Mouse (Mus musculus): ENCODE measurements around the gene Gm16181. TPM values are rescaled to one million over a fixed set of nuclear protein-coding genes. Genes with fewer than 3 reads are reported as not detected.

The Gm16181 gene
- polyA plus RNA-seq, 1 experiment from 2014 or later, result 0.62 TPM

Small RNA genes lying within 50 kb of the gene (microRNA-seq; reads per million reads assigned to microRNA genes)
- gene Mir6973a, result not detected
- not detected for gene Mir6974
- 5.2 reads per million, percentile 13 among the genes with 10 or more reads in this experiment for gene Mir6975
- not detected for gene Mir8094

Other genes starting within 250 kb of the Gm16181 start
- gene Hspa1a, start 248.7 kb upstream of the Gm16181 start, polyA plus RNA-seq (2016; fragmentation: Nextera tagmentation; extraction: Ambion mirVana), result 2.2 and 3.1 TPM in 2 replicates
- 1.3 TPM in 2 replicates for gene Hspa1l, start 248.1 kb upstream of the Gm16181 start, polyA plus RNA-seq (2016; fragmentation: Nextera tagmentation; extraction: Ambion mirVana)
- gene Lsm2, start 239.0 kb upstream of the Gm16181 start, polyA plus RNA-seq (2016; fragmentation: Nextera tagmentation; extraction: Ambion mirVana), result 128 and 158 TPM in 2 replicates
- gene Vars, start 219.8 kb upstream of the Gm16181 start, polyA plus RNA-seq (2016; fragmentation: Nextera tagmentation; extraction: Ambion mirVana), result 109 and 110 TPM in 2 replicates
- 0.12 and 0.20 TPM in 2 replicates for gene Vwa7, start 204.3 kb upstream of the Gm16181 start, polyA plus RNA-seq (2016; fragmentation: Nextera tagmentation; extraction: Ambion mirVana)
- gene Sapcd1, start 192.8 kb upstream of the Gm16181 start, polyA plus RNA-seq (2016; fragmentation: Nextera tagmentation; extraction: Ambion mirVana), result 2.4 and 3.6 TPM in 2 replicates
- gene Msh5, start 174.1 kb upstream of the Gm16181 start, polyA plus RNA-seq (2016; fragmentation: Nextera tagmentation; extraction: Ambion mirVana), result 3.0 and 3.1 TPM in 2 replicates
- 157 and 159 TPM in 2 replicates for gene Clic1, start 170.9 kb upstream of the Gm16181 start, polyA plus RNA-seq (2016; fragmentation: Nextera tagmentation; extraction: Ambion mirVana)
- gene Ddah2, start 161.8 kb upstream of the Gm16181 start, polyA plus RNA-seq (2016; fragmentation: Nextera tagmentation; extraction: Ambion mirVana), result 512 and 517 TPM in 2 replicates
- not detected in 2 replicates for gene Ly6g6c, start 155.4 kb upstream of the Gm16181 start, polyA plus RNA-seq (2016; fragmentation: Nextera tagmentation; extraction: Ambion mirVana)
- gene Mpig6b, start 154.7 kb upstream of the Gm16181 start, polyA plus RNA-seq (2016; fragmentation: Nextera tagmentation; extraction: Ambion mirVana), result 0.46 and 0.52 TPM in 2 replicates
- gene Ly6g6e, start 143.9 kb upstream of the Gm16181 start, polyA plus RNA-seq (2016; fragmentation: Nextera tagmentation; extraction: Ambion mirVana), result not detected in 2 replicates
- 2.1 and 2.3 TPM in 2 replicates for gene Ly6g6d, start 142.8 kb upstream of the Gm16181 start, polyA plus RNA-seq (2016; fragmentation: Nextera tagmentation; extraction: Ambion mirVana)
- 0.47 and 0.62 TPM in 2 replicates for gene Ly6g6f, start 135.2 kb upstream of the Gm16181 start, polyA plus RNA-seq (2016; fragmentation: Nextera tagmentation; extraction: Ambion mirVana)
- gene Abhd16a, start 131.6 kb upstream of the Gm16181 start, polyA plus RNA-seq (2016; fragmentation: Nextera tagmentation; extraction: Ambion mirVana), result 78.6 and 81.1 TPM in 2 replicates
- gene Ly6g5c, start 112.6 kb upstream of the Gm16181 start, polyA plus RNA-seq (2016; fragmentation: Nextera tagmentation; extraction: Ambion mirVana), result not detected in 2 replicates
- 1.4 and 1.5 TPM in 2 replicates for gene Ly6g5b, start 105.4 kb upstream of the Gm16181 start, polyA plus RNA-seq (2016; fragmentation: Nextera tagmentation; extraction: Ambion mirVana)
- 19.8 and 20.8 TPM in 2 replicates for gene Gpank1, start 99.4 kb upstream of the Gm16181 start, polyA plus RNA-seq (2016; fragmentation: Nextera tagmentation; extraction: Ambion mirVana)
- gene Csnk2b, start 98.8 kb upstream of the Gm16181 start, polyA plus RNA-seq (2016; fragmentation: Nextera tagmentation; extraction: Ambion mirVana), result 237 and 276 TPM in 2 replicates
- gene D17H6S53E, start 94.5 kb upstream of the Gm16181 start, polyA plus RNA-seq (2016; fragmentation: Nextera tagmentation; extraction: Ambion mirVana), result 7.3 and 7.7 TPM in 2 replicates
- gene Apom, start 88.8 kb upstream of the Gm16181 start, polyA plus RNA-seq (2016; fragmentation: Nextera tagmentation; extraction: Ambion mirVana), result 0.39 TPM in 1 of 2 replicates, not detected in the other
- gene Bag6, start 85.7 kb upstream of the Gm16181 start, polyA plus RNA-seq (2016; fragmentation: Nextera tagmentation; extraction: Ambion mirVana), result 87.9 and 88.3 TPM in 2 replicates
- gene Prrc2a, start 55.9 kb upstream of the Gm16181 start, polyA plus RNA-seq (2016; fragmentation: Nextera tagmentation; extraction: Ambion mirVana), result 206 and 213 TPM in 2 replicates
- 7.8 and 7.9 TPM in 2 replicates for gene Aif1, start 44.8 kb upstream of the Gm16181 start, polyA plus RNA-seq (2016; fragmentation: Nextera tagmentation; extraction: Ambion mirVana)
- gene Lst1, start 32.4 kb upstream of the Gm16181 start, polyA plus RNA-seq (2016; fragmentation: Nextera tagmentation; extraction: Ambion mirVana), result 6.1 and 6.9 TPM in 2 replicates
- 0.54 and 0.81 TPM in 2 replicates for gene Ltb, start 26.4 kb upstream of the Gm16181 start, polyA plus RNA-seq (2016; fragmentation: Nextera tagmentation; extraction: Ambion mirVana)
- 0.14 TPM in 1 of 2 replicates, not detected in the other for gene Tnf, start 18.8 kb upstream of the Gm16181 start, polyA plus RNA-seq (2016; fragmentation: Nextera tagmentation; extraction: Ambion mirVana)
- not detected in 2 replicates for gene Lta, start 15.5 kb upstream of the Gm16181 start, polyA plus RNA-seq (2016; fragmentation: Nextera tagmentation; extraction: Ambion mirVana)
- gene Atp6v1g2, start 12.8 kb downstream of the Gm16181 start, polyA plus RNA-seq (2016; fragmentation: Nextera tagmentation; extraction: Ambion mirVana), result 21.1 and 23.0 TPM in 2 replicates
- gene Nfkbil1, start 15.0 kb downstream of the Gm16181 start, polyA plus RNA-seq (2016; fragmentation: Nextera tagmentation; extraction: Ambion mirVana), result 12.1 and 12.2 TPM in 2 replicates
- 480 and 488 TPM in 2 replicates for gene Ddx39b, start 20.9 kb downstream of the Gm16181 start, polyA plus RNA-seq (2016; fragmentation: Nextera tagmentation; extraction: Ambion mirVana)
- 38.6 and 46.0 TPM in 2 replicates for gene H2-D1, start 41.9 kb downstream of the Gm16181 start, polyA plus RNA-seq (2016; fragmentation: Nextera tagmentation; extraction: Ambion mirVana)
- gene H2-Q1, start 99.6 kb downstream of the Gm16181 start, polyA plus RNA-seq (2016; fragmentation: Nextera tagmentation; extraction: Ambion mirVana), result 0.12 TPM in 1 of 2 replicates, not detected in the other
- 0.46 TPM in 1 of 2 replicates, not detected in the other for gene H2-Q2, start 121.4 kb downstream of the Gm16181 start, polyA plus RNA-seq (2016; fragmentation: Nextera tagmentation; extraction: Ambion mirVana)
- gene H2-Q4, start 158.8 kb downstream of the Gm16181 start, polyA plus RNA-seq (2016; fragmentation: Nextera tagmentation; extraction: Ambion mirVana), result 1.6 and 1.7 TPM in 2 replicates
- 0.10 and 0.42 TPM in 2 replicates for gene H2-Q6, start 204.0 kb downstream of the Gm16181 start, polyA plus RNA-seq (2016; fragmentation: Nextera tagmentation; extraction: Ambion mirVana)
- 3.9 and 4.7 TPM in 2 replicates for gene H2-Q7, start 218.3 kb downstream of the Gm16181 start, polyA plus RNA-seq (2016; fragmentation: Nextera tagmentation; extraction: Ambion mirVana)
- gene H2-Q10, start 249.3 kb downstream of the Gm16181 start, polyA plus RNA-seq (2016; fragmentation: Nextera tagmentation; extraction: Ambion mirVana), result 0.10 TPM in 1 of 2 replicates, not detected in the other

Data from hindbrain, embryonic 12.5 days (tissue).